Mouse (Mus musculus) heart, postnatal 25 days (tissue): ENCODE measurements around the gene Cep295. TPM values are rescaled to one million over a fixed set of nuclear protein-coding genes. Genes with fewer than 3 reads are reported as not detected.
"Not testable (repeated sequence)": the region's sequence is repeated elsewhere in the genome, so short reads cannot be mapped to it uniquely, and the experiment has no call there.

Experiments used
- DNase-seq: peaks from one replicate; pipeline ENCODE4 v3.0.0; 2022; ENCODE audit warnings: low spot score
- intact Hi-C: fragments of 180-260 bp; cut with DNase I; formaldehyde crosslinking; loops from one replicate; pipeline ENCODE4 v1.15.1; 2025
- total RNA-seq, 2 experiments: library from RNA; stranded (reverse); gene quantifications; 2 replicates each; pipeline ENCODE4 v1.2.3; 2021

The Cep295 gene
- 1 to 10 TPM; 5.6 to 7.2 TPM for total RNA-seq

- intact Hi-C loops, result no loop called here
- peak; percentile 90 for DNase-seq
Observed at GRCm38 (mm10) chr9:15357484-15358275, at the start of gene Cep295. Gene Cep295, minus strand, starts transcription at chr9:15357788.

DNA sequence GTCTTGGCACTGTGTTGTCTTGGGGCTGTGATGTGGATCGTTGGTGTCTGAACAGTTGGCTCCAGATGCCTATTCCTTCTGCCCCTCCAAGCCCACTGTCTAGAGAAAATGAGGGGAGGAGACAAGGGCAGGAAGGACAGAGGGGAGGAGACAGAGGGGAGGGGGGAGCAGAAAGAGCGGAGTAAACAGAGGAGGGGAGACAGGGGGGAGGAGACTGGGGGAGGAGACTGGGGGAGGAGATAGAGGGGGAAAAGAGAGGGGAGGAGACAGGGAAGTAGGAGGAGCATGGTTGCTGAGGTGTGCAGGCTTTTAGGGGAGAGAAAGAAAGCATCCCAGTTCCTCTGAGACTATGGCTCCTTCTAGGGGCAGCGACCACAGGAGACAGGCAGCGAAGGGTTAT is 40.0 kb upstream of the Cep295 start:
- DNase-seq, result no peak
- intact Hi-C loops, result no loop called here

DNA sequence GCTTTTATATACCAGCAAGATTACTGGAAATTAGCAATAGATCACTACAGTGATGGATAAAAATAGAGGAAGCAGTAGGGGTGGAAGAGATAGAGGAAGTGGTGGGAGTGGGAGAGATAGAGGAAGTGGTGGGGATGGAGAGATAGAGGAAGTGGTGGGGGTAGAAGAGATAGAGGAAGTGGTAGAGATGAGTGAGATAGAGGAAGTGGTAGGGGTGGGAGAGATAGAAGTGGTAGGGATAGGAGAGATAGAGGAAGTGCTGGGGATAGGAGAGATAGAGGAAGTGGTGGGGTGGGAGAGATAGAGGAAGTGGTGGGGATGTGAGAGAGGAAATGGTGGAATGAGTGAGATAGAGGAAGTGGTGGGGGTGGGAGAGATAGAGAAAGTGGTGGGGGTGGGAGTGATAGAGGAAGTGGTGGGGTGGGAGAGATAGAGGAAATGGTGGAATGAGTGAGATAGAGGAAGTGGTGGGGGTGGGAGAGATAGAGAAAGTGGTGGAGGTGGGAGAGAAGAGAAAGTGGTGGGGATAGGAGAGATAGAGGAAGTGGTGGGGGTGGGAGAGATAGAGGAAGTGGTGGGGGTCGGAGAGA is 37.9 kb upstream of the Cep295 start:
- intact Hi-C loops, result no loop called here
- no peak for DNase-seq

DNA sequence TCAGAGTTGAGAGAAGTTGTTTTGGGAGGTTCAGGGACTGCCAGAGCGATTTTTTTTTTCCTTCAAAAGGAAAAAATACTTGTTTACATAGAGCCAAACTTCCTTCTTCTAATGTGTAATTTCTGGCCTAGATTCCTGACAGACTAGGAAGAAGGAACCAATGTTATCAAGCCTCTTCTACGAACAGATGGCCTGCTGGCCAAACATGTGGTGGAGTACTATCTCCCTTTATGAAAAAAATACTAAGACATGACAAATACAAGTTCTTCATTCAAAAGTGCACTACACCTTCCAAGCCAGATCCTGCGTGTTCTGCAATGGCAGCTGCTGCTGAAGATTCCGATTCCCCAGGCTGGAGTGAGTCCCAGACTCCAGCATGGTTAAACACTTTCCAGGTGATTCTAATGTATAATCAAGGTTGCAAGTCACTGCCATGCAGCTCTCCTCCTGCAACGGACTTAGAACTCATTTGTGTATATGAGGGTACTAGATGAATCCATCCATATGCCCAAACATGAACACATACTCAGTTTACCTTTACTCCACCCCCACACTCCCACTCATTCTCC is 29.6 kb upstream of the Cep295 start:
- DNase-seq, result no peak
- intact Hi-C loops, result no loop called here

- no peak for DNase-seq
- intact Hi-C loops, result no loop called here
Observed at GRCm38 (mm10) chr9:15384266-15384665, 26.7 kb upstream of the Cep295 start.

GRCm38 (mm10) chr9:15366260-15366659 is 8.7 kb upstream of the Cep295 start:
- intact Hi-C loops, result loop anchor here (1.0 kb wide), 1 partner anchor 316 kb away; no protein-coding TSS in a partner anchor
- no peak for DNase-seq

DNA sequence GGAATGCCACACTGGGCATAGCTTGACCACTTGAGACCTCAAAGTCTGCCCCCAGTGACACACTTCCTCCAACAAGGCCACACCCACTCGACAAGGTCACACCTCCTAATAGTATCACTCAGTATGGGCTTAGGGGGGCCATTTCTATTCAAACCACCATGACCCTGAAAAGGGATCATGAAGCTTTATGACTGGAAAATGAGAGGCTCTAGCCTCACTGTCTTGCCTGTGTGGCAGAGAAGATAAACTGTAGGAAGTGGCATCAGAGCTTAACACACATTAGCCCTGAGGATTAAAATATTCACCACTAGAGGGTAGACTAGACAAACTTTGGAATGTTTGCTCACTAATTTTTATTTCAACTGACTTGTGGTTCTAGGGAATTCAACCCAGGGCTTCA is 8.3 kb upstream of the Cep295 start:
- no peak for DNase-seq

GRCm38 (mm10) chr9:15364843-15365242 is 7.3 kb upstream of the Cep295 start:
- DNase-seq, result no peak
- intact Hi-C loops, result loop anchor here (5.0 kb wide), 1 partner anchor 127 kb away; the partner anchor contains the start of gene Smco4

More for the DNA sequence above, 8.3 kb upstream of the Cep295 start:
- intact Hi-C loops, result loop anchor here (1.0 kb wide), 1 partner anchor 316 kb away; no protein-coding TSS in a partner anchor

DNA sequence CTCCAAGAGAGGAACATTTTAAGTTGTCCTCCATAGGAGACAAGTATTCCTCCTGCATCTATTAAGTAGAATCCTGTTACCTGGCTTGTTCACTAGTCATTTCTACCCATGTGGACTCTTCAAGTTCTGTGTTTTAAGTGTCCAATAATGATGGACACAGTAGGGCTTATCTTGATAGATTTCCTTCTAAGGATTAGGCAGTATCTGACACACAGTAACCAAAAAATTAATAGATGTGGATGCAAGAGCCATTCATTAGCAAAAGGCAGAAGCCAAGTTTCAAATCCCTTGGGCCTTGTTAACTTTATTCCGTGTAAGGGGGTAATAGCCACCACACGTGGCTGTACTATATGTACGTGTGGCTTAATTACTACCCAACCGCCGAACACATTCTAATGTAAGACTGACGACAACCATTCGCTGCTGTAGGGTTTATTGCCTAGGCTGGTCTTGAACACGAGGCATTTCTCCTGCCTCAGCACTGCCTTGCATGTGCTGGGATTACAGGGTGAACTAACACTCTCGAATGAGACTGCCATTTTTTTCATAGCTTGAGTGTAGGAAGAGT is 588 bp downstream of the Cep295 start:
- DNase-seq, result no peak
- intact Hi-C loops, result no loop called here

- DNase-seq, result no peak
- intact Hi-C loops, result no loop called here
Observed at GRCm38 (mm10) chr9:15349925-15350324, 7.7 kb downstream of the Cep295 start.

GRCm38 (mm10) chr9:15337776-15338175 is 19.8 kb downstream of the Cep295 start:
- intact Hi-C loops, result no loop called here
- no peak for DNase-seq

- DNase-seq, result no peak
Observed at GRCm38 (mm10) chr9:15318170-15318742, 39.3 kb downstream of the Cep295 start.

GRCm38 (mm10) chr9:15317223-15318169 is 40.1 kb downstream of the Cep295 start:
- intact Hi-C loops, result no loop called here
- DNase-seq, result no peak

More at GRCm38 (mm10) chr9:15318170-15318742, 39.3 kb downstream of the Cep295 start:
- intact Hi-C loops, result no loop called here

DNA sequence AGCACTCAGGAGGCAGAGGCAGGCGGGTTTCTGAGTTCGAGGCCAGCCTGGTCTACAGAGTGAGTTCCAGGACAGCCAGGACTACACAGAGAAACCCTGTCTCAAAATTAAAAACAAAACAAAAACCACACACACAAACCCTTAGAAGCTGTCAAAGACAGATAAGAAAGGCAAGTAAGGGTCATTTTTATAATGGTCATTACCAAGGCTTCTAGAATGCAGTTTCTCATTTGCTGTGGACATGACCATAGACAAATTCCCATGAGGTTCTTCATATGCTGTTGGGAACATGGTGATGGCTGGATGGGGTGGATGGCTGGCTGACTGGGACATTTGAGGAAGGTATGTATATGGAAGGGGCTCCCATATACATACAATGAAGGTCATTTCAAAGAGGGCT is 41.3 kb downstream of the Cep295 start:
- DNase-seq, intact Hi-C loops: not testable (repeated sequence)

- intact Hi-C loops, result no loop called here
- no peak for DNase-seq
Observed at GRCm38 (mm10) chr9:15314619-15315018, 43.0 kb downstream of the Cep295 start.

- intact Hi-C loops, result no loop called here
- no peak for DNase-seq
Observed at GRCm38 (mm10) chr9:15313633-15314032, 44.0 kb downstream of the Cep295 start.

GRCm38 (mm10) chr9:15312054-15312735 is 45.4 kb downstream of the Cep295 start:
- DNase-seq, result no peak
- intact Hi-C loops, result no loop called here

DNA sequence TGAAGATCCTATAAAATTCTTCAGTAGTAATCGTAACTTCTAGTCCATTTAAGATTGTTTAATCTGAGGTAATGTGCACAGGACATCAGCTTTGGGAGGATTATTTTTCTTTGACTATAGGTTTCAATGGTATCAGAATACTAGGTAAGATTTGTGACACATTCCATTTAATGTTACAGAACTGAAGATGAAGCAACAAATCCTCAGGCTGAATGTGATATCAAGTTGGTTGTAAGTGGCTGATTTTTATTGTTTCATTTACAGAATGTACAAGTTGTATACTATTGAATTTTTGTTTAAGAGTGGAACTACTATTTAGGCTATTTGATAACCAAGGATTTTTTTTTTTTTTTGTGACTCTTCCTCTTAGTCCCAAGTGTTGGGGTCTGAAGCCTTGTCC is 47.4 kb downstream of the Cep295 start:
- intact Hi-C loops, result no loop called here
- no peak for DNase-seq

GRCm38 (mm10) chr9:15309425-15309824 is 48.2 kb downstream of the Cep295 start:
- no peak for DNase-seq
- intact Hi-C loops, result loop anchor here (2.0 to 5.0 kb wide), 2 partner anchors 29 to 37 kb away; no protein-coding TSS in a partner anchor
